Mouse (Mus musculus): ENCODE measurements around the gene Itpr3. TPM values are rescaled to one million over a fixed set of nuclear protein-coding genes. Genes with fewer than 3 reads are reported as not detected.

Itpr3 gene
- polyA plus RNA-seq, 1 experiment from 2014 or later = 0.79 TPM

DNA sequence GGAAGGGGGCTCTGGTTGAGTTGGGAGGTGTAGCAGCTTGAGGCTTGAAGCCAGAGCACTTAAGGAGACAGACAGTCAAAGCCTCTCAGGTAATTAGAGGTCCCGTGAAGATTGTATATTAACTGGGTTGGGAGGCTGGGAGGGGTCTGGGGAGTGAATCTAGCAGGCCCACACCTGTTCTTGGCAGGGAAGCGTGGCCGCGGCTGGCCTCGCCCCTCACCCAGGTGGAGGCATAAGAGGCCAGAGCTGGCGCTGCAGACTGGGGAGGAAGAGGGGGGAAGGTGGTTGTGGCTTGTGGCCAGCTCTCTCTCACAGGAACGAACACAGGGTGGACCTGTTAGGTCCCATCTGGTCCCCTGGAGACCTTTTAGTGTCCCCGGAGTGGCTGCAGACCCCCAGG, 3.6 kb downstream of the Itpr3 start:
- no peaks in the 10 kb centered on the region for H3K36me3 ChIP-seq
- peaks cover 45% of the 10 kb centered on the region for H3K27me3 ChIP-seq
- ATAC-seq (ENCODE audit: low FRiP score, low read depth) = no peak
- no peaks in the 10 kb centered on the region for H3K9me3 ChIP-seq
- H3K9ac ChIP-seq = no peak overlapping the region
- H3K27ac ChIP-seq (replicated peaks) = no peak overlapping the region
- H3K4me2 ChIP-seq = no peak overlapping the region
- peaks cover 22% of the 10 kb centered on the region for H3K4me1 ChIP-seq (replicated peaks)
- H3K4me3 ChIP-seq = no peak overlapping the region
- WGBS = 84% methylated on average over 8 of the region's 8 CpGs

DNA sequence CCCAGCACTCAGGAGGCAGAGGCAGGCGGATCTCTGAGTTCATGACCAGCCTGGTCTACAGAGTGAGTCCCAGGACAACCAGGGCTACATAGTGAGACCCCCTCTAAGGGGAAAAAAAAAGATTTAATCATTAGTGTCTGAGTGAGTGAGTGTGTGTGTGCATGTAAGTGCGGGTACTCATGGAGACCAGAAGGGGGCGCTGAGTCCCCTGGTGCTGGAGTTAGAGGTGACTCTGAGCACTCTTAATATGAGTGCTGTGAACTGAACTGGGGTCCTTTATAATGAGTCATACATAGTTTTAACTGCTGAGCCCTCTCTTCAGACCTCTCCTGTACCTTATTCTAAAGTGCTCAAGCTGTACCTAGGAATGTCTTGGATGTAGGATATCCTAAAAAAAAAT, 4.6 kb downstream of the Itpr3 start:
- H3K36me3 ChIP-seq = no peaks in the 10 kb centered on the region
- no peak overlapping the region for H3K4me3 ChIP-seq
- no peak overlapping the region for H3K9ac ChIP-seq
- ATAC-seq (ENCODE audit: low FRiP score, low read depth) = no peak
- H3K4me1 ChIP-seq (replicated peaks) = peaks cover 15% of the 10 kb centered on the region
- no peaks in the 10 kb centered on the region for H3K9me3 ChIP-seq
- 93% methylated on average over 3 of the region's 3 CpGs for WGBS
- no peak overlapping the region for H3K27ac ChIP-seq (replicated peaks)
- H3K4me2 ChIP-seq = no peak overlapping the region
- H3K27me3 ChIP-seq = peaks cover 36% of the 10 kb centered on the region

DNA sequence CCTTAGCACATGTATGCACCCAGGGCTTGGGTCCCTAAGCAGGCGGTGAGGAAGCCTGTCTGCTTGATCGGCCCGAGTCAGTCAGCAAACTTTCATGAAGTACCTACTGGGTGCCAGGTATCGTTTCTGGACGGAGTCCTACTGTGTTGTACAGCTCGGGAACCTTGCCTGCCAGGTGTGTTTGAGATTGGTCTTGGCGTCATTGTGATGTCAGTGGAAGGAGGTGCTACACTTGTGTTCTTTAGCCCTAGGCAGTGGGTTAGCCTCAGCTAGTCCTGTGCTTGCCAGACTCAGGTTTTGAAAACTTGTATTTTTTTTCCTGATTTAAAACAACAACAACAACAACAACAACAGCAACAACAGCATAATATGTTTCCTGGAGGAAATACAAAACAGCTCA, 5.6 kb downstream of the Itpr3 start:
- WGBS = 96% methylated on average over 7 of the region's 7 CpGs
- ATAC-seq (ENCODE audit: low FRiP score, low read depth) = no peak

DNA sequence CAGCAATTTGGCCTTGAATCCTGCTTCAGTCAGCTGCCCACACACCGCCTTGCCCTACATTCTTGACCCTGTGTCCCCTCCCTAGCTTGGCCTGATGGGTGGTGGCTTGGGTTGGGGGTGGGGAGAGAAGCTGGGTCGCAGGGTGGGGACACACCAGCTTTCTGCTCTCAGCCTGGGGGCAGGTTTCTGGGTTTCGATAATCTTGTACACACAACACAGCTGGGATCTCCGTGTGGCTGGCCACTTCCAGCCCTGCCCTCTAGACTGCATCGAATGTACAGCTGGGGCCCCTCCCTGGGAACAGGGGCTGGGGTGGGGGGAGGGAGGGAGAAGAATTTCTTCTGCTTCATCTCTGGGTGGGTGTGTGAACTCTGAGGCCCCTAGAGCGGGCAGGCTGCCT, 6.6 kb downstream of the Itpr3 start:
- no peaks in the 10 kb centered on the region for H3K4me1 ChIP-seq (replicated peaks)
- WGBS = 57% methylated on average over 6 of the region's 6 CpGs
- peaks cover 17% of the 10 kb centered on the region for H3K27me3 ChIP-seq
- H3K27ac ChIP-seq (replicated peaks) = no peak overlapping the region
- no peak overlapping the region for H3K9ac ChIP-seq
- H3K4me2 ChIP-seq = no peak overlapping the region
- no peak for ATAC-seq (ENCODE audit: low FRiP score, low read depth)
- H3K4me3 ChIP-seq = no peak overlapping the region
- no peaks in the 10 kb centered on the region for H3K9me3 ChIP-seq
- no peaks in the 10 kb centered on the region for H3K36me3 ChIP-seq

More for the DNA sequence above, 5.6 kb downstream of the Itpr3 start:
- Histone ChIP-seq H3K9me3 (no peaks in the 10 kb centered on the region), H3K4me2 (no peak overlapping the region), H3K27me3 (peaks cover 27% of the 10 kb centered on the region), H3K4me1 (replicated peaks) (peaks cover 7% of the 10 kb centered on the region), H3K36me3 (no peaks in the 10 kb centered on the region), H3K9ac (no peak overlapping the region), H3K27ac (replicated peaks) (no peak overlapping the region), H3K4me3 (no peak overlapping the region)

DNA sequence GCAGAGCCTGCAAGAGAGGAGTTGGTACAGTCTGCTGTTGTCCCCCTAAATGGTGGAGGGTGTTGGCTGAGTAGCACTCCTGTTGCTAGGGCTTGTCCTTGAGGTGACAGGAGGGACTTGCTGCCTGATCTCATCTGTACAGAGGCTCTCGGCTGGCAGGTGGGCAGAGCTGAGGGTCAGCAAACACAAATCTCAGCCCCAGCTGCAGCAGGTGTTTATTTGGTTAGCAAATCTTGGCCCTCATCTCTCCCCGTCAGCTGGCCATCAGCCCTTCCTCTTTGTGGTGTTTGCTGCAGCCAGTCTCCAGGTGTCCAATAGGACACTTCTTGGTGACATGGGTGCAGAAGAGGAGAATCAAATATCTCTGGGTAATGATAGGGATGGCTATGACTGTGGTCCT, 7.1 kb downstream of the Itpr3 start:
- 78% methylated on average over 2 of the region's 2 CpGs for WGBS
- Histone ChIP-seq H3K27me3 (peaks cover 12% of the 10 kb centered on the region), H3K9me3 (no peaks in the 10 kb centered on the region), H3K9ac (no peak overlapping the region), H3K36me3 (no peaks in the 10 kb centered on the region), H3K4me3 (no peak overlapping the region), H3K4me2 (no peak overlapping the region), H3K4me1 (replicated peaks) (no peaks in the 10 kb centered on the region), H3K27ac (replicated peaks) (no peak overlapping the region)
- no peak for ATAC-seq (ENCODE audit: low FRiP score, low read depth)

DNA sequence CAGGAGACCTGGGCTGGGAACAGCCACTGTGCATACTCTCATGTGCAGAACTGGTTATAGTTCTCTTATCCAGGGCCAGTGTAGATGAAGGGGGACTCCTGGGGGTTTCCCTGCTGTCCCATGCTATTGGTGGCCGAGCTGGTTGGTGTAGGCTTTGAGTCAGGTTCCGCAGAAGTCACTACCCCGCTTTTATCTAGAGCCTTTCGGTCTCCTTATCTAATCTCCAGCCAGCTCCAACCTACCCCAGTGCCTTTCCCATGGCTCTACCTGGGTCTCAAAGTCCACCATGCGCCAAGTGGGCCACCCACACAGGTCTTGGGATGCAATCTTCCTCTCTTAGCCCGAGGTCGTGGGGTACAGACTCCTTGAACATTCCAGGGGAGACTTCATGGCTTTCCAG, 9.0 kb downstream of the Itpr3 start:
- H3K27me3 ChIP-seq = no peaks in the 10 kb centered on the region
- no peak overlapping the region for H3K9ac ChIP-seq
- H3K9me3 ChIP-seq = no peaks in the 10 kb centered on the region
- 86% methylated on average over 7 of the region's 7 CpGs for WGBS
- 0 out of 2 replicates have a peak, but pooled peaks cover 8% of the 10 kb centered on the region for H3K4me1 ChIP-seq (replicated peaks)
- H3K36me3 ChIP-seq = no peaks in the 10 kb centered on the region
- no peak overlapping the region for H3K4me2 ChIP-seq
- no peak for ATAC-seq (ENCODE audit: low FRiP score, low read depth)
- H3K4me3 ChIP-seq = no peak overlapping the region
- no peak overlapping the region for H3K27ac ChIP-seq (replicated peaks)

DNA sequence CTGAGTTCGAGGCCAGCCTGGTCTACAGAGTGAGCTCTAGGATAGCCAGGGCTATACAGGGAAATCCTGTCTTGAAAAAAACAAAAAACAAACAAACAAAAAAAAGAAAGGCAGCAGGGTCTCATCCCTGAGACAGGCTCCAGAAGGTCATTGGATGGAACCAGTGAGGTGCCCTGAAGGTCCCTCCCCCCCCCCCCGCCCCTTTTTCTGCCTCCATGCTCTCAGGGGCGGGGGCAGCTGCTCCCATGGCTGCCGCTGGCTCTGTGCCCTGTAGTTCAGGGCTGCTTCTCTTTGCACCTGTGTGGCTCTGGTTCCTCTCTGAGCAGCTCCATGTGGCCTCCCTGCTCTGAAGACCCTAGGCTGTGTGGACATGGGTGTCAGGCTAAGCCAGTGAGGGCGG, 12.0 kb downstream of the Itpr3 start:
- H3K36me3 ChIP-seq = no peaks in the 10 kb centered on the region
- no peaks in the 10 kb centered on the region for H3K9me3 ChIP-seq
- H3K4me2 ChIP-seq = no peak overlapping the region
- H3K4me1 ChIP-seq (replicated peaks) = 0 out of 2 replicates have a peak, but pooled peaks cover 8% of the 10 kb centered on the region
- no peak overlapping the region for H3K27ac ChIP-seq (replicated peaks)
- no peaks in the 10 kb centered on the region for H3K27me3 ChIP-seq
- ATAC-seq (ENCODE audit: low FRiP score, low read depth) = no peak
- WGBS = 98% methylated on average over 3 of the region's 5 CpGs
- H3K4me3 ChIP-seq = no peak overlapping the region
- no peak overlapping the region for H3K9ac ChIP-seq

DNA sequence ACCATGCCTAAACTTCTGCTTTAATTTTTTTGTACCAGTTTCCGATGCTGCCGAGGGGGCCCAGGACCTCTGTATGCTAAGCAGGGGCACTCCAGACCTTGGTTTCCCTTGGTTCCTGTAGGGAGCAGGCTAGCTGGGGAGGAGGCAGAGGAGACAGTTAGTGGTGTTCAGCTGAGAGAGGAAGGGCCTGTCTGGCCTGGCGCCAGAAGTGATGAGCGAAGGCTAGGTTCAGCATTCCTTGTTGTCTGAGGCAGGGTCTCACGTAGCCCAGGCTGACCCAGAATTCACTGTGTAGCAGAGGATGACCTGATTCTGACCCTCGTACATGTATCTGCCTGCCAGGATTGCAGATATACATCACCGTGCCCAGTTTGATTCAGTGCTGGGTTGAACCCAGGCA, 13.8 kb downstream of the Itpr3 start:
- Histone ChIP-seq H3K9me3 (no peaks in the 10 kb centered on the region), H3K4me3 (no peak overlapping the region), H3K27me3 (no peaks in the 10 kb centered on the region), H3K27ac (replicated peaks) (no peak overlapping the region), H3K9ac (no peak overlapping the region), H3K36me3 (no peaks in the 10 kb centered on the region), H3K4me1 (replicated peaks) (0 out of 2 replicates have a peak, but pooled peaks cover 8% of the 10 kb centered on the region), H3K4me2 (no peak overlapping the region)
- 90% methylated on average over 7 of the region's 7 CpGs for WGBS
- no peak for ATAC-seq (ENCODE audit: low FRiP score, low read depth)

DNA sequence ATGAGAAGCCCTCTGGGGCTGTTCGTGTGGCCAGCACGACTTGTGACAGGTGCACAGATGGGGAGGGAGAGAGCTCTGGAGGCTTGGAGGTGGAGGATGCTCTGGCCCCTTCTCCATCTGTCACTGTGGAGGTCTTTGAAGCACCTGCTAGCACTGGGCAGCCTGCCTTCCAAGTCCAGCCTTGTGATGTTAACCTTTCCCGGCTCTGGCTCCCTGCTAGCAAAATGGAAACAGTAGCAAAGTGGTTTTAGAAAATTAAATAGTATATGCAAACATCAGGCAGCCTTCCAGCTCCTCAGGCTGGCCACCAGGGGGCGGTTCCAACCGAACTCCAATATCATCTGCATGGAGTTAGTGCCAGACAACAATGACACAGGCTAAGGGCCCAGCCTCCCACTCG, 14.5 kb downstream of the Itpr3 start:
- Histone ChIP-seq H3K36me3 (no peaks in the 10 kb centered on the region), H3K27me3 (no peaks in the 10 kb centered on the region), H3K4me2 (no peak overlapping the region), H3K27ac (replicated peaks) (no peak overlapping the region), H3K4me3 (no peak overlapping the region), H3K9ac (no peak overlapping the region), H3K9me3 (no peaks in the 10 kb centered on the region), H3K4me1 (replicated peaks) (0 out of 2 replicates have a peak, but pooled peaks cover 8% of the 10 kb centered on the region)
- ATAC-seq (ENCODE audit: low FRiP score, low read depth) = no peak
- 50% methylated on average over 6 of the region's 6 CpGs for WGBS

DNA sequence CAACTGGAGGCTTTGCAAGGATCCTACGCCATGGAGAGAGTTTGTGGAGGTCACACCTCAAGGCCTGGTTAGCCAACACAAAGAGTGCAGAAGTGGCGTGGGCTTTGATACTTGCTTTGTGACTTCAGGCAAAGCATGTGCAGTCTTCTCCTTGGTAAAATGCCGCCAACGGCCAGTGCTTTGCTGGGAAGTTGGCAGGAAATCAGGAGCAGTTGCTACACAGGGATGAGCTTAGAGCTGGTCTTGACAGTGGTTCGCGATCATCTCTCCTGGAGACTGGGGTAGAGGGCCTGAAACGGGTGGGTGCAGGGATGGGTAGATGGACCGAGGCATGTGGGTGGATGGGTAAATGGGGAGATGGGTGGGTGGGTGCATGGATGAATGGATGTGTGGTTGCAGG, 15.3 kb downstream of the Itpr3 start:
- H3K4me2 ChIP-seq = no peak overlapping the region
- 0 out of 2 replicates have a peak, but pooled peaks cover 8% of the 10 kb centered on the region for H3K4me1 ChIP-seq (replicated peaks)
- no peak overlapping the region for H3K4me3 ChIP-seq
- WGBS = 89% methylated on average over 8 of the region's 8 CpGs
- no peak for ATAC-seq (ENCODE audit: low FRiP score, low read depth)
- H3K27me3 ChIP-seq = no peaks in the 10 kb centered on the region
- H3K9ac ChIP-seq = no peak overlapping the region
- H3K9me3 ChIP-seq = no peaks in the 10 kb centered on the region
- no peak overlapping the region for H3K27ac ChIP-seq (replicated peaks)
- H3K36me3 ChIP-seq = no peaks in the 10 kb centered on the region

DNA sequence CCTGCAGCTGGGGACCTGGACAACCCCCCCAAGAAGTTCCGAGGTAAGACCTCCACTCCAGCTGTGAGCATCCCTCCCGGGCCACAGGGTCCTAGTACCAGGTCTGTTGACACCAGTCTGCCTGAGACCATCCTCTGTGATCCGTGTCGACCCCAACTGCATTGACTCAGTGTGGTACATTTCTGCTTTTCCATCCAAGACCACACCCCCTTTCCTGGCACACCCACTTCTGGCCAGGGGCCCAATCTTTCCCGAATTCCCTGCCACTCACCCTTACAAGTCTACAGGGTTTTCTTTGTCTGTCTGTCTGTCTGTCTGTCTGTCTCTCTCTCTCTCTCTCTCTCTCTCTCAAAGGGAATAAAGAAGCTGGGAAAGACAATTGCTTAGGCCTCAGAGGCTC, 16.0 kb downstream of the Itpr3 start:
- H3K27me3 ChIP-seq = no peaks in the 10 kb centered on the region
- H3K27ac ChIP-seq (replicated peaks) = no peak overlapping the region
- H3K9me3 ChIP-seq = no peaks in the 10 kb centered on the region
- no peak overlapping the region for H3K9ac ChIP-seq
- H3K4me2 ChIP-seq = no peak overlapping the region
- 69% methylated on average over 5 of the region's 5 CpGs for WGBS
- H3K4me3 ChIP-seq = no peak overlapping the region
- no peaks in the 10 kb centered on the region for H3K36me3 ChIP-seq
- no peak for ATAC-seq (ENCODE audit: low FRiP score, low read depth)
- H3K4me1 ChIP-seq (replicated peaks) = 0 out of 2 replicates have a peak, but pooled peaks cover 8% of the 10 kb centered on the region

DNA sequence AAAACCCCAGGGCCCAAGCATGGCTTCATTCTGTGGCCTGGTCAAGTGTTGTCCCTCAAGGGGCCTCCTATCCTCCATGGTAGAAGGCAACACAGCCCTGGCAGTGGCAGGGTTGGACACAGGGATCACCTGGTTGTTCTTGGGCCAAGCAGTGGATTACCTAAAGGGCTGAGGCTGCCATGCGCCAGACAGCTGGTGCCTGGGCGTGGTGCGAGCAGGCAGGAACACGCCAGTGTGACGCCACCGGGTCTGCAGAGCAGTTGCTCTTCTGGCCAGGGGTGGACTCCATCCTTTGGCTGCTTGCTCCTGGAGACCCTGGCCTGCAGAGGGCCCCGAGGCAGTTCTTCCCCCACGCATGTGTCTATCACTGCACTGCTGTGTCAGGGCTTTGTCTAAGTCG, 16.7 kb downstream of the Itpr3 start:
- Histone ChIP-seq H3K9ac (no peak overlapping the region), H3K9me3 (no peaks in the 10 kb centered on the region), H3K4me1 (replicated peaks) (0 out of 2 replicates have a peak, but pooled peaks cover 8% of the 10 kb centered on the region), H3K4me2 (no peak overlapping the region), H3K27me3 (no peaks in the 10 kb centered on the region), H3K27ac (replicated peaks) (no peak overlapping the region), H3K4me3 (no peak overlapping the region), H3K36me3 (no peaks in the 10 kb centered on the region)
- no peak for ATAC-seq (ENCODE audit: low FRiP score, low read depth)
- 71% methylated on average over 9 of the region's 9 CpGs for WGBS

DNA sequence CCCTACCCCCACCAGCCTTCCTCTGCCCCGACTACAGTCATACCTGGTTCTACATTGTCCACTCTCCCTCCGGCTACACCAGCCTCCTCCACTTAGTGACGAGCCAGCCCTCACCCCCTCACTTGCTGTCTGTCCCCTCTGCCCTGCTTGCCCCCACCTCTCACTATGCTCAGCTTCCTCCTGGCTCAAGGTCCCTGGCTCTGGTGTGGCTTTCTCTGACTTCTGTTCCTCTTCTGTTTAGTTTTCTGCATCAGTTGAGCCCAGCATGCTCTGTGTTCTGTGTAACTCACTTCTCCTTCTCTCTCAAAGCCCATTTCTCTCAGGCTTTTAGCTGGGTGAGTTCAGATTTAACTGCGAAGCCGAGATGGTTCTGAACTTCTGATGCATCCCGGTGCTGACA, 17.1 kb downstream of the Itpr3 start:
- no peak overlapping the region for H3K4me3 ChIP-seq
- no peak overlapping the region for H3K4me2 ChIP-seq
- H3K9me3 ChIP-seq = no peaks in the 10 kb centered on the region
- WGBS = 72% methylated on average over 6 of the region's 6 CpGs
- no peak for ATAC-seq (ENCODE audit: low FRiP score, low read depth)
- no peaks in the 10 kb centered on the region for H3K27me3 ChIP-seq
- no peak overlapping the region for H3K27ac ChIP-seq (replicated peaks)
- H3K36me3 ChIP-seq = no peaks in the 10 kb centered on the region
- H3K4me1 ChIP-seq (replicated peaks) = 0 out of 2 replicates have a peak, but pooled peaks cover 7% of the 10 kb centered on the region
- H3K9ac ChIP-seq = no peak overlapping the region
